Mouse (Mus musculus): ENCODE results near the gene Slc35a5. TPM values are rescaled to one million over a fixed set of nuclear protein-coding genes. Genes with fewer than 3 reads are reported as not detected.

Slc35a5 gene
- polyA plus RNA-seq (2017; shearing (Covaris generic)), result 10 to 100 TPM; 33.2 to 34.9 TPM

GRCm38 (mm10) chr16:45158522-45159388 lies at the start of gene Slc35a5, which contains the start of gene Atg3:
Gene Slc35a5 (minus strand): TSS chr16:45158706.
Gene Atg3 (plus strand): TSS chr16:45158785.

GRCm38 (mm10) chr16:45093137-45093731 lies 65.3 kb downstream of the Slc35a5 start, which contains the start of gene Ccdc80:
Gene Ccdc80 (plus strand): TSS chr16:45093402.

Other genes with a start within 250 kb of the Slc35a5 start
- gene Cd200r3, start 215.0 kb downstream of the Slc35a5 start, polyA plus RNA-seq (2017; shearing (Covaris generic)), result under 1 TPM; 0.56 to 0.70 TPM
- under 1 TPM; 0.17 to 0.37 TPM for gene Ccdc80, start 65.3 kb downstream of the Slc35a5 start, polyA plus RNA-seq (2017; shearing (Covaris generic))
- gene Atg3, start 79 bp upstream of the Slc35a5 start, polyA plus RNA-seq (2017; shearing (Covaris generic)), result 10 to 100 TPM; 72.5 to 73.6 TPM
- gene Btla, start 65.6 kb upstream of the Slc35a5 start, polyA plus RNA-seq (2017; shearing (Covaris generic)), result 10 to 100 TPM; 56.8 to 83.7 TPM

Data from activated CD4-positive, CD25-positive, alpha-beta regulatory T cell (primary cell).